Mouse (Mus musculus) adrenal gland, adult 2 months (tissue): Measurements from ENCODE around the gene Xpr1. TPM values are rescaled to one million over a fixed set of nuclear protein-coding genes. Genes with fewer than 3 reads are reported as not detected.
A peak's percentile ranks its signal among the peaks of the same experiment; 100 is the strongest.

Source experiments
- DNase-seq: peaks from one replicate; pipeline ENCODE4 v3.0.0; 2021
- long read RNA-seq: library from polyadenylated mRNA; stranded (forward); transcript quantifications from one replicate; pipeline ENCODE4 v2.0.0, GENCODE M21; 2021
- polyA plus RNA-seq: library from polyadenylated mRNA; depleted of rRNA; stranded (reverse); fragments of >200 nt; gene quantifications from 2 replicates; pipeline ENCODE4 v1.2.3, GENCODE M21; 2012; rRNA removed
- total RNA-seq, 2 experiments: library from RNA; stranded (reverse); gene quantifications; 2 replicates each; pipeline ENCODE4 v1.2.3; 2021

The Xpr1 gene
- total RNA-seq (10 to 100 TPM; 36.4 to 46.6 TPM), polyA plus RNA-seq (5.1 and 7.5 TPM in 2 replicates)
- long read RNA-seq, full-length matches to known transcripts, result 1 of 4 reads
- long read RNA-seq, partial matches to known transcripts, result 0 of 4 reads
- long read RNA-seq, other reads (novel, unspliced or antisense), result 3 of 4 reads

GRCm38 (mm10) chr1:155416701-155417677, at the start of gene Xpr1:
Gene Xpr1, minus strand, starts transcription at chr1:155417415.
- peak; percentile 96 for DNase-seq

DNA sequence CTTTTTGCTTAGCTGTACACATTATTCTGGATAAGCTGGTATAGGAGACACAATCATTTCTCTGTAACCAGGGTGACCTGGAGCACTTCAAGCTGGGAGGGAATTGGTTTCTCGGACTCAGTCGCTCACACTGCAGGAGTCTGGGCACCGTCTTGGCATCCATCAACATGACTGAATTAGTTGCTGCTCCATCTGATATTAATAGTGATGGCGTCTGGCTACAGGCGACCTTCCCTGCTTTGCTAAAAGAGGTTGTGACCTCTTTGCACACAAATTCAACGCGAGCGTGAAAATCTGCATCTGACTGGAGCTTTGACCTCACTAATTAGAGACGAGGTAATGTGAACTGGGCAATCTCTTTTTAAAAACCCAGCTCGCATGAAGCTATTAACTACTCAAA, 46.2 kb upstream of the Xpr1 start:
- no peak for DNase-seq

DNA sequence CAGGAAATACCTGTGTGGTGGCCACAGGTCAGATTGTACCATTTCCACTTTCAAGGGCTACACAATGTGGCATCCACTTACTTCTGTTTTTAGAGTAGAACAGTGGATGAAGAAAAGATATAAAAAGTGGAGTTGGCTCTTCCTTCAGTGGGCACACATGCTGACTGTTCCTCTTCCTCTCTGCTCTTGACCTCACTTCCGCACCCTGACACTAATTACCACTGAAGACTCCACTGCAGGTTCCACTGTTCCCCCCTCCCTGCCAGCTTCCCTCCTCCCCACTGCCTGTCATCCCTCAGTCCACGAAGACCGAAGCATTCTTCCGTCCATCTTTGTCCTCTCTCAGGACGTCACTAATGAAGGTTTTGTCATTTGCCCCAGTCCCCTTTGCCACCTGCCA, 45.4 kb upstream of the Xpr1 start:
- DNase-seq, result no peak

- DNase-seq, result no peak
Observed at GRCm38 (mm10) chr1:155457532-155457931, 40.3 kb upstream of the Xpr1 start.

- peak; percentile 10 for DNase-seq
Observed at GRCm38 (mm10) chr1:155453180-155453579, 36.0 kb upstream of the Xpr1 start.

- DNase-seq, result no peak
Observed at GRCm38 (mm10) chr1:155448932-155449331, 31.7 kb upstream of the Xpr1 start.

- DNase-seq, result no peak
Observed at GRCm38 (mm10) chr1:155447277-155447676, 30.1 kb upstream of the Xpr1 start.

DNA sequence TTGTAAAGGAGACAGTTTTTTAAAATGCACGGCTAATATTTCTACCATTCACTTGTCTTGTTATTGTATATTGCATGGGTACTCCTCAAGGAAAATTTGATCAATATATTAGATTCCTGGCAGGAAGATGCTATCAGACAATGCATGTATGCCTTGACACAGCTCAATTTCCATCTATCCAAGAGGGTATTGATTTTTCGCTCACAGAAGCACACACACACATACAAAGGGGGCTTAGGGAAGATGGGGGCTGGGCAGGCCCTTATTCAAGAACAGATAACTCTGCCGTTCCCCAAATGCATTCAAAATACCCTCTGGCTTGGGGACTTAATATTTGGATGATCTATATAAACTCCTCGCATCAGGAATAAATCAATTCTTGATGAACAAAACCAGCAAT, 25.9 kb upstream of the Xpr1 start:
- DNase-seq, result no peak

- peak; percentile 21 for DNase-seq
Observed at GRCm38 (mm10) chr1:155442521-155443001, 25.3 kb upstream of the Xpr1 start.

DNA sequence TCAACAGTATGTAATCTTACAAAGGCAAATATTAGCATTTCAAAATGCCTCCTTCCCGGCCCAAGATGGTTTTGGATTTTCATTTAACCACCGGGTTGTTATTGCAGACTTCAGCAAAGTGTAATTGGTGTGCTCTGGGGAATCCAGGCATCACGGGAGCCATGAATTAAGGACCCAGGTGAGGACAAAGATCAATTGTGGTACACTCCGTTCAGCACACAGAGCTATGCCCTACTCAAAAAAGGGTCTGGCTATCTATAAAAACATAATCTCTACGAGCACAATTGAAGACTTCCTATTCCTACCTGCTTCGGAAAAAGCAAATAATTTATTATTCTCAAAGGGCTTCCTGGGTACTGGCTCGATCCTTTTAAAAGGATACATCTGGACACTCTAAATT, 22.3 kb upstream of the Xpr1 start:
- no peak for DNase-seq

DNA sequence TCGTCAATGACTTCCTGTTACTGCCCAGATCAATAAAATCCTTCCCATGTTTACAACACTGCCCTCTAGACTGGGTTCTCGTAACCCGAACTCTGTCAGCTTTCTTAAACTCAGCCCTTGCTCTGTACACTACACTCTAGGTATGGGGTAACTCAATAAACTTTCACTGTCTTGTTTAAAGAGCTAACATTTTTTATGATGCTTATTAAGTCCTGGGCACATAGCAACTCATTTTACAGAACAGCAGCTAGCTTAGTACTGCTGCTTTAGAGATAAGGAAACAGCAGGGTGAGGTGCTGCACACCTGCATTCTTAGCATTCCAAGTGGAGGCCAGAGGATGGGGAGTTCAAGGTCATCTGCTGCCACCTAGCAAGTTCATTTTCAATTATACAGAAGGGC, 21.3 kb upstream of the Xpr1 start:
- no peak for DNase-seq

- no peak for DNase-seq
Observed at GRCm38 (mm10) chr1:155429304-155429703, 12.1 kb upstream of the Xpr1 start.

DNA sequence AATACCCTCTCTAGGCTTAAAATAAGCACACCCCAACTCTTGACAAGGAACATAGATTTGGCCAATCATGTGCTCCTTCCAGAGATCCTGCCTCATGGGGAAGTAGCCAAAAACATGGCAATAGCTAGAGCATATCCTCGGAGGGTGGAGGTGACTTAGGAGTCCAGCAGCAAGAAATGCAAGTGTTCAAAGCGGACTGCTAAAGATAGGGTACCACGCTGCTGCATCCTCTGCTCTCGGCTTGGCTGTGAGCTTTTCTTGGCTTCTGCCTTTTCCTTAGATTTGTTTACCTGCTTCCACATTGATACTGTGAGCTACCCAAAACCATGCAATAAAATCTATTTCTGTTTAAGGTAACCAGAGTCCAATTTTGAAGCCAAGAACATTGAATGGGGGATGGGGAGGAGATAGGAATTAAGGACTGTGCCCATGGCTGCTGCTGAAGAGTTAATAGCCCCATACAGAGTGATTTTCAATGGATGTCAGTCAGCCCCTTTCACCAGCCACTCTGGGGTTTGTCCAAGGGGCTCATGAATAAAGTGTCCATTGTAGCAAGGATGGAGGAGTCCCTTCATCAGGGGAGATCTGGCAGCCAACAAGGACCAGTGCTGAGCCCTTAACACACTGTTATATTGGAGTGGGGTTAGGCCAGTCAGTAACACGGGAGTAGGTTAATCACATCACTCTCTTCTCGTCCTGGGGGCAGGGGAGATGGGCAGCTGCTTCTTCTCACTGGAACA, 10.1 kb upstream of the Xpr1 start:
- DNase-seq, result no peak

DNA sequence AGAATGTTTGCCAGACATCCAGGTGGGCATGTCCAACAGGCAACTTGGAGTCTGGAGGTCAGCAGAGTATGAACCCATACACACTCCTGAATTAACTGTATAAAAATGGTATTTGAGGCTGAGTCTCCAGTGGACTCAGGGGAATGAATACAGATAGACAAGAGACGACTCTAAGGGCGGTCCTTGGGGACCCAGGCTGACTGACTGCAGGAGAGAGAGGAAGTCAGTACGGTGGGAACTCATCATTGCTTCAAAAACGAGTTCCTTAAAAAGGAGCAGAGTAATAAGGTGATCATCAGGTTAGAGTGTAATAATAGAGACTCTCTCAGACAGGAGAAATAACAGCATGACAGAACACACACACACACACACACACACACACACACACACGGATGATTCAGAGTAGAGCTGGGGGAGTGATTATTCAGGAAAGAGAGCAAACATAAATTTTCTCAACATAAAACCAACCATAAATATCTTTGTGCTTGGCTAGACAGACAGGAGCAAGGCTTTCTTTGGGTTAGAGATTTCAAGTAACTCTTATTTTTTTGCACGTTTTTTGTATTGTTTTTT, 8.6 kb upstream of the Xpr1 start:
- peak; percentile 32 for DNase-seq

- DNase-seq, result no peak
Observed at GRCm38 (mm10) chr1:155425285-155425684, 8.1 kb upstream of the Xpr1 start.

- DNase-seq, result peak; percentile 65
Observed at GRCm38 (mm10) chr1:155423801-155424200, 6.6 kb upstream of the Xpr1 start.

DNA sequence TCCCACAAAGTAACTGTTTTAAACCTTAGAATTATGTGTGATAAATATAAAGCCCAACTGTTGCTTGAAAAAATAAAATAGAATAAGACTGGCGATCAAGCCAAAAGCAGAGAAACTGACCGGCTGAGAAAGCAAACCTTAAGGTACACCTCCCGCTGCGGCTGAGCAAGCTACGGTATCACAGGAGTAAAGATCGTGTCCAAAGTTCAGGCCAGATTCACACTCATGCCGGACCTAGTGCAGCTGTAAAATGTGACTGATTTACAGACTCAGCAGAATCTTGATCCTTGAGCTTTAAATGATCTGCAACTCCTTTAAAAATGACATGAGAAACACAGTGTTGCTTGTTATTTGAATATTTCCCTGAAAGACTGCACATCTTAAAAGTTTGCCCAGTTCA, 4.8 kb upstream of the Xpr1 start:
- DNase-seq, result no peak

DNA sequence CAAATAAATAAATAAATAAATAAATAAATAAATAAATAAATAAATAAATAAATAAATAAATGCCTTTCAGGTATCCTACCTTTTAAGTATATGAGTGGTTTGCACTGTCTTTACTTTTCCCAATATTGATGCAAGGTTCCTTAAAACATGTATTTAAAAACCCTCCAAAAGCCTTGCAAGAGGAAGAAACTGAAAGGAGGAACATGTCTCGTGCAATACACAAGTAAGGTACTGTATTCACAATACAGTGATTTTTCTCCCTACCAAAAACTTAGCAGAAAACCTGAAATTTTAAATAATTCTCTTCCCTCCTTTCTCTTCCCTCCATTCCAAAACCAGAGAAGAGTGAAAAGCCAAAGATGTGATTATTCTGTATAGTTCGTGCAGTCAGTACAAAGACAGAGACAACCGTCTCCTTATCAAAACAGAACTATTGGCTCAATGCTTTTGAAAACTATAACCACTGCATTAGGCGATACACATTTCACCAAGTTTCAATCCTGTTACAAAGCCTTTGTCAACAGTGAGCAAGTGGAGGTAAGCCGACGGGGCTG, 991 bp downstream of the Xpr1 start:
- no peak for DNase-seq

DNA sequence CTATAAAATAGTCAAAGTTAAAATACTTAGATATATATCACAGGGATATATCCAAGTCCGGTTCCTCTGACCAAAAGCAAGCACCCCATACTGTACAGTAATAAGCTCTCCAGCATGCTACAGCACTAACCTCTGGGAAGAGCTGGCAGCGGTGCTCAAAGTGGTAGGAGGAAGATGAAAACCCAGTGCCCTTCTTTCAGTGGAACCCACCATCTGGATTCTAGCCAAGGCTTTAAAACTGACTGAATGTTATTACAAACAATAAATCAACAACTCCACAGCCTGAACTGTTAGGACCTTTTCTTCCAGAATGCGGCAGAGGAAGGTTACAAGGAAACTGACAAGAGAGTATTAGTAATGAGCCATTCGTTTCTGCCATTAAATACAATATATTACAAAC, 1.8 kb downstream of the Xpr1 start:
- DNase-seq, result peak; percentile 14

- DNase-seq, result no peak
Observed at GRCm38 (mm10) chr1:155412705-155413104, 4.5 kb downstream of the Xpr1 start.

- DNase-seq, result peak; percentile 24
Observed at GRCm38 (mm10) chr1:155408577-155408966, 8.6 kb downstream of the Xpr1 start.
